Mouse (Mus musculus) testis, postnatal 14 days (tissue): ENCODE measurements around the gene St8sia1.

Source experiments
- DNase-seq: peaks from one replicate; pipeline ENCODE4 v3.0.0; 2021; ENCODE audit warnings: low spot score

St8sia1 gene

DNA sequence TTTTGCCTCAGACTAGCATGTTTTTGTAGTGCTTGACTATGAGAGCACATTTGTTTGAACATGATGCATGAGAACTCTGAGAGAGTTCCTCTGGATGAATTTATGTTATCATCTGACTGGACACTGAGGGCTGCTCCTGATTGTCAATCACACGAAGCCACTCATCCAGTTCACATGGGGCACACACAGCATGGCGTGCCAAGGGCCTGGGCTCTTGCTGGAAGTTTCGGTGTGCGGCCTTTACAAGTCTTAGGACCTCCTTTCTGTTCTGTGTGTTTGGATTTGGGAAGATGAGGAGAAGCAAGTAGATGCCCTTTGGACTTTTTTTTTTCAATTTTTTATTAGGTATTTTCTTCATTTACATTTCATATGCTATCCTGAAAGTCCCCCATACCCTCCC, 100.4 kb downstream of the St8sia1 start:
- DNase-seq, result no peak

DNA sequence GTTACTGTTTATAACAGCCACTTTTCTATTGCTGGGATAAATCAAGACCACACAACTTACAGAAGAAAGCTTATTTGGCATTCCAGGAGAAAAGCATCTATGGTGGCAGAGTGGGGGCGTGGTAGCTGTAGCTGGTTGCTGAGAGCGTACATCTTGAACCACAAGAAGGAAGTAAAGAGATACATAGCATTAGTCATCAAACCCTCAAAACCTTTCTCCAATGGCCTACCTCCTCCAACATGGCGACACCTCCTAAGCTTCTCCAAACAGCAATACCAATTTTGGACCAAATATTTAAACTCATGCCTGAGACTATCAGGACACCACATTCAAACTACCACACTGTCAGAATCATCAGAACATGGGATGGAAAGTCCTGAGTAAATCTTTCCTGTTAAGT, 102.0 kb downstream of the St8sia1 start:
- no peak for DNase-seq

DNA sequence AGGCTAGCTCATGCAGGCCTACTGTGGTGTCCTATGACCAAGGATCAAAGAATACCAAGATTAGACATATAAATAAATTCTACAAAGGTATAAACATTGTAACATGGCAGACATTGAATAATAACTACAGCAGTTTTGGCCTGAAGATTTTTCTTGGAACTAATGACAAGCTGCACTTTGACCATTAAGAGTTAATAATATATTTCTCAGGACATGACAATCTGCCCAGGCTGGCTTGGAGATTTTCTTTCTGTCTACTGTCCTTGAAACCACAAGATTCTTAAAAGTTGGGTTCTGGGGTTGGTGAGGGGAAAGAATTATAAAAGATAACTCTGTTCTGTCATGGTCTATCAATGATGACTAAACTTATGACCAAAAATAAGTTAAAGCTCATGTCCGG, 103.9 kb downstream of the St8sia1 start:
- no peak for DNase-seq

DNA sequence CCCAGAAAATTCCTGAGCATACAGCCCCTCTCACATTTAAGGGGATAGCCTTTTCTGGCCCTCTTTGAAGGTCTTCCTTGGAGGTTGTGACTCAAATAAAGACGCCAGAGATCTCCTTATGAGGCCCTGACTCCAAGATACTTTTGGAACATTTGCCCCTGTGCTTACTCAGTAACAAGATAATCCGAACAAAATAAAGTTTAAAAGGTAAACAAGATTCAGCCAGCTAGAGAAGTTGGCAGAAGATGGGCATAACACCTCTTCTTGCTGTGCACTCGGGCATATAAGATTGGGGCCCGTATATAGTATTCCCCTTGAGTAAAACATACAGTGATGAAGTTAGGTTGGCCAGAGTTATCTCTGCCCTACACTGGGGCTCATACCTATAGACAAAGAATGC, 104.3 kb downstream of the St8sia1 start:
- DNase-seq, result no peak

DNA sequence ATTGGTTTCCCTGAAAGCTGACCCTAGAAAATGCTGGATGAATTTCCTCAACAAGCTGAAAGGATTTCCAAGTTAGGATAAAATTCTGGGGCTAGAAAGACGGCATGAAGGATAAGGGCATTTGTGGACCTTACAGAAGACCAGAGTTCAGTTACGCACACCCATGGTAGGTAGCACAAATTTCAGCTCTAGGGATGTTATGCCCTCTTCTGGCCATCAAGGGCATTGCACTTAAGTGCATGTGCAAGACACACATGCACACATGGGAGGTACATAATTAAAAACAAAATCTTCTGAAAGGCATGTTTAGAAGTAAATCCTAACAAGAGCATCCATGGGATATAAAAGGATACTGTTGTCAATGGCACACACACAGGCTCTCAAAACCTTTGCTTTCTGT, 105.3 kb downstream of the St8sia1 start:
- DNase-seq, result no peak

DNA sequence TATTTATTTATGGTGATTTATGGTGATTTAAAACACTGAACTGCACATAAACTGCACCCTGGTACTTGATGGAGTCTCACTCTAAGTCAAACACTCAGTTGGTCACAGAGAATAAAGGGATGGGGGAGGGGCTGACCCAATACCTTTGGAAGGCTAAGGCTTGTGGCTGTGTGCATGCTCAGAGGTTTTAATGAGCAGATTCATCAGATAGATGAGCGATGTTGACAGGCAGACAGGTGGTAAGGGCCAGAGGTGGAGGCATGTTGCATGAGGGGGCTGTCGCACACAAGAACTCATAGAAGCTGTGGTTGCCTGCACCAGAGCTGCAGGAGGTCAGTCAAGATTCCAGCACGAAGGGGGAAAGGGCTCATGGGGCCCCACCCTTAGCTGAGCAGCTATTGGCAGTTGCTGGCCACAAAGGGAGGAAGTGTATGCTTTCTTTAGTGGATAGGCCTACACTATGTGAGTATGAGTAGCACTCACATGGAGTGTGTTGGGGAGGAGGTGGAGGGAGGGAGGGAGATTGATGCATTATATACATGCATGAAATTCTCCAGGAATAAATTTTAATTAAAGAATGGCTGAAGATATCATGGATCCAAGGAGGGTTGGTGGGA, 107.9 kb downstream of the St8sia1 start:
- no peak for DNase-seq

DNA sequence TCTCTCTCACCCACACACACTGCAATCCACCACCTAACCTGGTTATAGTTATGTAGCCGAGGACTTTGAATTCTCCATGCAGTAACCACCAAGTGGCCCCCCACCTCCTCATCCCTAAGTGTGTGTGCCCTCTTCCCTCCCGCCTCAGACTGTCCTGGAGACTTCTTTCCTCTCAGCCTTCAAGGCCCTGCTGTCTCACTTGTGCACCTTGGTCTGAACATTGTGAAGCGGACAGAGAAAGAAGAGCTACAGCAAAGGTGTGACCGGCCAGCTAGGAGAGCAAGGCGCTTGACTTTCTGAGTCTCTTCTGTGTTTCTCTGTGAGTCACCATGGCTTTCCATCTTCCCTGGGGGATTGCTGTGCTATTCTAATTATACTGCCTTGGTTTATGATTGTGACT, 108.5 kb downstream of the St8sia1 start:
- no peak for DNase-seq

DNA sequence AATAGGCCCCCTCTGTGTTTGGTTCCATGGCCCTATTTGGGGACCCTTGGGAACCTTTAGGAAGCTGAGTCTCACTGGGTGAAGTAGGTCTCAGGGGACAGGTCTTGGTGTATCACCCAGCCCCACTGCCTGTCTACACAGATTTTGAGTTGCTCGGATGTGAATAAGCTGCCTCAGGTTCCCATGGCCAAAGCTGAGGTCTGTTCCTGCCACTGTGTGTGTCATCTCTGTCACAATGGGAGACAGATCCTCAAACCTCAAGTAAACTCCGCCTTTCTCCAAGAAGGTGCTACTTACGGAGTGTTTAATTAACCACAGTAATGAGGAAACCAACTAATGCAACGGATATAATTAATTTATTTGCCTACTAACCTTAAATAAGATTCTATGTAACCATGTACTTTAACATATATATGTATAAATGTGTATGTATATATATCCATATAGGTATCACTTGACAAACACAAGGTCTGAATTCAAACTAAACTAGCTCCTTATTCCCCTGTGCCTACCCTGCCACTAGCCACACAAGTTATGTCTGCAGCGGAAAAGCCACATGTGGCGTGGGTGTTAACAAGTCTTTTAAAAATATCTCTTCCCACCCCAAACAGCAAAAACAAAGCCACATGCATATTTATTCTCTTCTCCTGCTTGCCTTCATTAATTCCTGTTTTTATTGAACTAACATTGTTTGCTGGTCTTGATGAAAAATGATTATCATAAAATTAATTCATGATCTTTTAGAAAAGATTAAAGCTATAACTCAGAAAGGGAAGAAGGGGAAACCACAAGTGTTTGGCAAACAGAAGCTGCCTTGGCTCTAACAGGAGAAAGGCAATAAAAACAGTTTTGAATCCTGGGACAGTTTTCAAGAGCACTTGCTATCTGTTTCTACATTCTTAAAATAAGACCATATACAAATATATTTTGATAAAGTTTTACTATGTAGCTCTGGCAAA, 111.6 kb downstream of the St8sia1 start:
- no peak for DNase-seq

DNA sequence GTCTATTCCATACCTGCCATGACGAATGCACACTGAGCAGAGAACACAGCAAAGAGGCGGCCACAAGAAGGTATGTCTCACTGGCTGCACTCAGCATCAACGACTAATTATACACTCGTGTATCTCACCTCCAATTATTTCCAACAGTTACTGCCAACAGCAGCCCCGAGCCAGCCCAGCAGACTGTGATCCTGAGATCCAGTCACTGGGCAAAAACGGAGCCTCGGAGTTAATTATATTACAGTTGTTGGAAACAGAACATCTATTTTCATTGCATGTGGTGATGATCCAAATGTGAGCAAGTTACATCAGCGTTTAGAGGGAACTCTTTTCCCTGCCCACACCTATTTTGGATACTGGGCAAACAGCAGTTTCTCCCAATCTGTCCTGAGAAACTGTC, 113.8 kb downstream of the St8sia1 start:
- no peak for DNase-seq

DNA sequence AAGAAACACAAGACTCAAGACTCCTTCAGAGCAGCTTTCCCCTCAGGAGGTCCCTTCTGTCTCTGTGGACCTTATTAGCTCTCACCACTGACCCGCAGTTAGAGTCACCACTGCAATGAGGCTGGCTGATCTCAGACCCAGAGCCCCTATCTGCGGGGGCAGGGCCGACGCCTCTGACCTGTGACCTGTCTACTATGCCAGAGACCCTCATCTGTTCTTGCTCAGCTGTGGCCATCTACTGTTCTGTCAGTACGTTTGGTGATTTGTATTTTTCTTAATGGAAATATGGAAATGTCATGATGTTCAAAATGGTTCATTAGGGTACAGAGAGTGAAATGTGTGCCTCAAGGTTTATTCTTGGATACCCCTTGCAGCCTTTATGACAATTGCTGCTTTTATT, 114.9 kb downstream of the St8sia1 start:
- no peak for DNase-seq

DNA sequence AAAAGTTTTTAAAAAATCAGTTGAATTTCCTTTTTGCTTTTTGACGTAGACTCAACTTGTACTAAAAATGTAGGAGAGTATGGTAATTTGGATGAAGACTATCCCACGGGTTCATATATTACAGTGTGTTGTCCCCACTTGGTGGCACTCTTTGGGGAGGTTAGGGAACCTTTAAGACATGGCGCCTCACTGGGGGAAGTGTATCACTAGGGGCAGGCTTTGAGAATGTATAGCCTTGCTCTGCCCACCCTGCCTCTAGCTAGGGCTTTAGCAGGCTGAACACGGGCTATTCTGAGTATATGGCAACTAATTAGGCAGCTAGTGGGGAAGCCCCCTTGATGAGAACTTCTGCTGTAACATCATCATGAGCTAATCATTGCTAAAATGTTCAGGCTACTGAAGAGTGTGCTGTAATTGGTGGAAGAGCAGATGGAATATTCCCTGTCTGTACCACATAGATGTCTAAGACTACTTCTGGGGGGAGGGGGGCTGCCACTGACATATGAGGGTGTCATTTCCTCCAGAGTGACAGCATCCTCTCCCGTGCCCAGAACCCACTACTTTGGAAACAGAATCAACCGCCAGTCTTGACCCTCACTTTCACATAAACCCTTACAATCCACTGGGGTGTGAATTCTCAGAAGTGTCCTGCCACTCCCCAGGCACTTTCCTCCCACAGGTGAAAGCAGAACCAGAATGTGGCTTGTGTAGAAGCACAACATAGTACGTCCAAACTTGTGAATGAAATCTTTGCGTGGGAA, 116.2 kb downstream of the St8sia1 start:
- DNase-seq, result no peak

DNA sequence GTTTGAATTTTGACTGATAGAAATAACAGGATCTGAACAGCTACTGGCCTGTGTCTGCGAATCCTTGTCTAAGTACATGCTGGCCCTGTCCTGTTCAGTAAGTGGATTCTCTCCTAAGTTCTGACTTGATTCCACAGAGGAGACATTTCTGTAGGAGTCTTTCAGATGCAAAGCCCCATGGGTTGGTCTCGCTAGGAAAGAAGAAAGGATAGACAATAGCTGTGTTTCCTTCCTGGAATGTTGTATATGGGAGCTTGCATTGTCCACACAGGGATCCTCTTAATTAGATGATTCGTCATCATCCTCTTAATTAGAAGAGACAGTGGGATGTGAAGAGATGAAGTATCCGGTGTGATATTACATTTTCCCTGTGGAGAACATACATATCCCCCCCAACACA, 117.4 kb downstream of the St8sia1 start:
- no peak for DNase-seq

DNA sequence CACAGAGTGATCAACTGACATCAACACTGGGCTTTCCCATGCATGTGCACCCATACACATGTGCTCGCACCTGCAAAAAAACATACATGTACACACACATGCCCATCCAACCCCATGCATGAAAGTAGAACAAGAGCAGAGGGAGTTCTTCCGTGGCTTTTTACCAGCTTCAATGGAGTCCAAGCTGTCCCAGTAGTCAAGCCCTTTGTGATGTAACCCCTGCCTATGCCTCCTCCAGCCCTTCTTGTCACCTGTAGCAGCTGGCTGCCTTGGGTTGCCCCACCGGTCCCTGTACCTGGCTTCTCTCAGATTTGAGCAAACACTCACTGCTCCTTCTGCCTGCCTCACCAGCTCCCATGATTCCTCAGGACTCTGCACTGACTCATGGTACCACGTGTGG, 119.2 kb downstream of the St8sia1 start:
- no peak for DNase-seq

DNA sequence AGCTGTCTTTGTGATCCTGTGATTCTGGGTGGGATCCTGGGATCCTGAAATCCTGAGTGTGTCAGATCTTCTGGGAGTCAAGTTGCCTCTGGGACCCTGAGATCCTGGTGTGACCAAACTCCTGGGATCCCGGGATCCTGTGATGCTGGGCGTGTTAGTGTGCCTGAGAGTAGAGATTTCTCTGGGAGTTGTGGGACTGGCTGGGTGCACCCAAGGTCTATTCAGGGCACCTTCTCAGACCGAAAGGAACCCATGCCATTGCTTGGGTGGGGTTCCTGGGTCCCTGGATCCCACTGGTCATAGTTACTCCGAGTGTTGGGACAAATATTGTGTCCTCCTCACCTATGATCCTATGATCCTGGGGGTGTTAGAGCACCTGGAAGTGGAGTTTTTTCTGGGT, 120.2 kb downstream of the St8sia1 start:
- DNase-seq, result no peak

DNA sequence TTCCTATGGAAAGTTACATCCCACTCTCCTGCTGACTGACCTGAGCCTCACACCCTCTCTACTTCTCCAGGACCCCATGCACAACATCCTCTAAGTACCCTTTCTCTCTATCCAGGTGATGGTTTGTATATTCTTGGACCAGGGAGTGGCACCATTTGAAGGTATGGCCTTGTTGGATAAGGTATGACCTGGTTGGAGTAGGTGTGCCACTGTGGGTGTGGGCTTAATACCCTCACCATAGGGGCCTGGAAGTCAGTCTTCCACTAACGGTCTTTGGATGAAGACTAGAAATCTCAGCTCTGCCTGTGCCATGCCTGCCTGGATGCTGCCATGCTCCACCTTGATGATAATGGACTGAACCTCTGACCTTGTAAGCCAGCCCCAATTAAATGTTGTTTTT, 125.8 kb downstream of the St8sia1 start:
- DNase-seq, result no peak

DNA sequence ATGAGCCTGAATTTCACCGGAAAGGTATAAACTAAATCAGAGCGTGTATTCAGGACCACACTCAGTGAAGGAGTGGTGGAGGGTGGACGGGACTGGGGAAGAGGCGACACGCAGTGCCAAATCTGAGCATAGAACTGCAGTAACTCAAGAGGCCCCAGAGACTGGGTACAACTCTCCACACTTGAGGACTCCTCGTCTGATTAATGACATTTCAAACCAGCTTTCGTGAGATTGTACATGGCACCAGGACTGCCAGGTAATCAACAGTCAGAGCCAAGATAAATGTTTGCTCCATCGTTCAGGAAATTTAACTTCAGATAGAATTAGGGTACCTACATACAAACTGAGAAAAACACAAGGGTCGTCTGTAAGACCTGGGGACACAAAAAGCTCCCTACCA, 126.9 kb downstream of the St8sia1 start:
- no peak for DNase-seq

DNA sequence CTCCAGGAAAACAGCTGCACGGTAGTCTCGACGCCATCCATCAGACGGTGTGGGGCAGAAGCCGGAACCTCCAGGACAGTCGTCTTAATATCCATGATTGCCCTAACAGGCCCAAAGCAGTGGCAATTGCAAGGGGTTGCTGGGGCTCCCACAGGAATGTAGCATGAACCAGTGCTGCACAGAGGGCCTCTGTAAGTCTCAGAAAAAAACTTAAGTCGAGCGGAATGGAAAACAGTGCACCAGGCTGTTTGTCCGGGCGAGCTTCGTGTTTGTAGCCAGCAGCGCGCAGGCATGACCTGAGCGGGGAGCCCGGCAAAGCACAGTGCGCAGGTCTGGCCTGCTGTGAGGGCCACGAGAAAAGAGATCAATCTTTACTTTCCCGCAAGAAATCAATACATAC, 128.5 kb downstream of the St8sia1 start:
- no peak for DNase-seq

DNA sequence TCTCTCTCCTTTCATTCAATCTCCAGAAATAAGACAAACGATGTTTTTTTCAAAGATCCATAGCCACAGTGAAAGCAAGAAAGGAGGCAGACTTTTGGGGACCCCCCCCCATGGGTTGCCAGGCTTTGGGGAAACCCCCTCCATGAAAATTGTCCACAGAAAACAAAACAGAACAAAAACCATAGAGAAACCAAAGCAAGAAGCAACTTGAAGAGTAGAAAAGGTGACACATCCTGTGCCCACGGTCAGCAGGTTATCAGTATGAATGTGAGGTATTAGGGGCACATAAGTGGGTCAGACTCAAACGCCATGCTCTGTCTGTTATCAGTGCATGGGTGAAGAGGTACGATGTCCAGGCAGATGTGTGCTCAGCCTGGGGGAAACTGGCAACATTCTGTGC, 129.3 kb downstream of the St8sia1 start:
- no peak for DNase-seq

DNA sequence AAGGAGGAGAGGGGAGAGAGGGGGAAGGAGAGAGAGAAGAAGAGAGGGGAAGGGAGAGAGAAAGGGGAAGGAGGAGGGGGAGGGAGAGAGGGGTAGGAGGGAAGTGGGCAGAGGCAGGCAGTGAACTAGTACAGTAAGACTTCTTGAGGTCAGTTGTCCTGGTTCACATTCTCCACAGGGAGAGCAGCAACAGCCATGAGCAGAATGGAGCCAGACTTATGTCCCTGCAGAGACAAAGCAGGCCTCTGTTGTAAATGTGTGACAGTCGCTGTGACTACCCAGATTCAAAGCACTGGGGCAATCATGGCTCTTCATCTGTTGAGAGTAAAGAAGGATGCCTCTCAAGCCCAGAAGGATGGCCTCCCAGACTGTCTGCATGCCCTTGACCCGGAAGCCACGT, 132.5 kb downstream of the St8sia1 start:
- DNase-seq, result no peak

DNA sequence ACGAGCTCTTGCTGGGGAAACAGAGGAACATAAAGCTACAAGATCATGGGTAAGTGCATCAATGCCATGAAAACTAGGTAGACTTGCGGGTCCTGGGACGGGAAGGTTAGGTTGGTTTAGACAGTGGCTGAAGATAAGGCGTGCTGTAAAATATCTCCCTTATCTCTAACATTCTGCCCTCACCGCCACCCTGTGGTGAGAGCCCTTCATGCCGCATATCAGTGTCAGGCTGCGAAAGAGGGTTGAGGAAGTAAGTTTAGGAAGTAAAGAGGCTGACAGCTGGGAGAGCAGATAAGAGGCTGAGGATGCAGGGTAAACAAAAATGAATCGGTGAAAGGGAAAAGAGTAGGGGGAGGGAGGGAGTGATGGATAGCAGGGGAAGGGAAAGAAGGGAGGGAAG, 133.0 kb downstream of the St8sia1 start:
- no peak for DNase-seq

DNA sequence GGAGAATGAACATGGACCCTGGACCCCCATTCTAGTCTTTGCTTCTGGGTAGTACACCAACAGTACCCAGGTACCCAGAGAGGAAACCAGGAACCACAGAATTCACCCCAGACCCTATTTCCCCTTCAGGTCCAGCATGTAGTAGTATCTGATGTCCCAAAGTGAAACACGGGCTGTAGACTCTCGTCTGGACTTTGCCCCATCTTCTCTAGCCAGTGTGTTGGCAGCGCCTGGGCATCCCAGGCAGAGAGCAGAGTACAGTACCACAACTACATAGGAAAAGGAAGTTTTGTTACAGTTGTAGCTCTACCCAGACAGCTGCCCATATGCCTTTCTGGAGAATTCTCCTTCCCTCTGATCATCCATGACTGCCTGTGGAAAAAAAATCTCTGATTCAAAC, 134.0 kb downstream of the St8sia1 start:
- DNase-seq, result no peak

DNA sequence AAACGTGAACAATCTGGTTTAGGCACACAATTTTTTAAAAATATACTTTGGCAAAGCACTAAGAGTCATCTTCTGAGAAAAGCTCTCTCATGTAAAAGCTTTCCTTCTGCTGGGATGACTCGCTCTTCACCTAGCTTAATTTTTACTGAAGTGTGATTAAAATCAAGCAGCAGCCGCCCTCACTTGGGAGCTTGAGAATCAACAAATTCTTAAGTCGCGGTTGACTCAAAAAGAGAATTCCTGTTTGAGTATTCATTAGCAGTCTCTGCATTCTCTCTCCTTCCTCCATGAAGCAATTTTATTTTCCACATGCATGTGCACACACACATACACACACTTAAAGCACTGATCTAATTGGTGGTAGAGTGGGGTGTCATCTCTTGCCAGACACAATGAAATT, 138.8 kb downstream of the St8sia1 start:
- DNase-seq, result no peak
